Mouse (Mus musculus) liver, embryonic 14.5 days (tissue): Measurements from ENCODE around the gene Csmd2.

Experiments used
- CTCF ChIP-seq: IDR thresholded peaks from 2 replicates; pipeline ENCODE4 v1.5.1; 2016; ENCODE audit warnings: antibody characterized with exemption, low read depth, control low read depth
- EP300 ChIP-seq: IDR thresholded peaks from 2 replicates; pipeline ENCODE4 v1.6.1; 2016; ENCODE audit warnings: antibody characterized with exemption, low read depth

- TF ChIP-seq EP300 (no peak), CTCF (no peak)
Observed at GRCm38 (mm10) chr4:128116331-128116730, 128.7 kb downstream of the Csmd2 start.
